Mouse (Mus musculus) heart, embryonic 11.5 days (tissue): ENCODE data around the gene Srebf2. TPM values are rescaled to one million over a fixed set of nuclear protein-coding genes. Genes with fewer than 3 reads are reported as not detected.

ENCODE experiments used
- microRNA counts: library from miRNA; unstranded; fragments of <30 nt; microRNA quantifications from one replicate; lab custom pipeline; 2015
- microRNA-seq: library from miRNA; unstranded; fragments of <30 nt; microRNA quantifications from one replicate; pipeline ENCODE4, GENCODE M21; 2016; ENCODE audit warnings: borderline number of aligned reads
- polyA plus RNA-seq: library from polyadenylated mRNA; unstranded; fragments of >200 nt; fragmentation: Nextera tagmentation; extraction: Ambion mirVana; gene quantifications from 2 replicates; pipeline ENCODE4 v1.2.1, GENCODE M21; 2014

The Srebf2 gene
- polyA plus RNA-seq, 1 experiment from 2014 or later, result 82.3 TPM

MicroRNAs encoded within 50 kb of the gene (microRNA counts, 519-probe panel; counts per million panel counts)
- 2,524 counts per million, percentile 8 among the panel's probes with 10 or more counts for microRNA mmu-miR-33 (lab: Ali Mortazavi, UCI)

Small RNA genes lying within 50 kb of the gene (microRNA-seq; reads per million reads assigned to microRNA genes)
- gene Mir33, result 71.7 reads per million, percentile 61 among the genes with 10 or more reads in this experiment

Other genes with a start within 250 kb of the Srebf2 start
- 120 and 121 TPM in 2 replicates for gene Polr3h, start 220.9 kb upstream of the Srebf2 start, polyA plus RNA-seq
- gene Csdc2, start 210.4 kb upstream of the Srebf2 start, polyA plus RNA-seq, result 6.7 and 6.8 TPM in 2 replicates
- gene Pmm1, start 186.3 kb upstream of the Srebf2 start, polyA plus RNA-seq, result 22.5 and 22.6 TPM in 2 replicates
- not detected in 2 replicates for gene 1700029P11Rik, start 166.6 kb upstream of the Srebf2 start, polyA plus RNA-seq
- gene Xrcc6, start 159.3 kb upstream of the Srebf2 start, polyA plus RNA-seq, result 80.9 and 81.0 TPM in 2 replicates
- gene Desi1, start 113.3 kb upstream of the Srebf2 start, polyA plus RNA-seq, result 23.8 TPM in 2 replicates
- gene Snu13, start 99.6 kb upstream of the Srebf2 start, polyA plus RNA-seq, result 193 and 203 TPM in 2 replicates
- not detected in 2 replicates for gene 4930407I10Rik, start 88.0 kb upstream of the Srebf2 start, polyA plus RNA-seq
- gene Mei1, start 77.2 kb upstream of the Srebf2 start, polyA plus RNA-seq, result not detected in 2 replicates
- gene Ccdc134, start 19.3 kb upstream of the Srebf2 start, polyA plus RNA-seq, result 9.5 and 9.6 TPM in 2 replicates
- 0.07 TPM in 1 of 2 replicates, not detected in the other for gene Shisa8, start 65.6 kb downstream of the Srebf2 start, polyA plus RNA-seq
- 0.29 TPM in 1 of 2 replicates, not detected in the other for gene Tnfrsf13c, start 77.2 kb downstream of the Srebf2 start, polyA plus RNA-seq
- gene Cenpm, start 97.6 kb downstream of the Srebf2 start, polyA plus RNA-seq, result 59.7 and 67.3 TPM in 2 replicates
- gene 1500009C09Rik, start 105.2 kb downstream of the Srebf2 start, polyA plus RNA-seq, result not detected in 2 replicates
- gene Sept3, start 127.7 kb downstream of the Srebf2 start, polyA plus RNA-seq, result 5.0 and 6.2 TPM in 2 replicates
- gene Wbp2nl, start 151.8 kb downstream of the Srebf2 start, polyA plus RNA-seq, result 0.40 and 0.56 TPM in 2 replicates
- gene Naga, start 191.7 kb downstream of the Srebf2 start, polyA plus RNA-seq, result 33.4 and 38.7 TPM in 2 replicates
- 10.0 and 11.3 TPM in 2 replicates for gene Pheta2, start 191.8 kb downstream of the Srebf2 start, polyA plus RNA-seq
- gene Smdt1, start 191.8 kb downstream of the Srebf2 start, polyA plus RNA-seq, result 320 and 330 TPM in 2 replicates
- 462 and 487 TPM in 2 replicates for gene Ndufa6, start 207.1 kb downstream of the Srebf2 start, polyA plus RNA-seq
- 4.1 and 4.4 TPM in 2 replicates for gene Cyp2d22, start 233.1 kb downstream of the Srebf2 start, polyA plus RNA-seq
- not detected in 2 replicates for gene Cyp2d11, start 246.8 kb downstream of the Srebf2 start, polyA plus RNA-seq